Mouse (Mus musculus) heart, embryonic 12.5 days (tissue): Measurements from ENCODE around the gene Hist1h2bh. TPM values are rescaled to one million over a fixed set of nuclear protein-coding genes. Genes with fewer than 3 reads are reported as not detected.

Experiments
- ATAC-seq: fragments of 200-750 bp; cut with Nextera tagmentation; 2 replicates; pipeline ENCODE4 v1.8.0; 2017; ENCODE audit warnings: moderate TSS enrichment, moderate library complexity; ENCODE audit not compliant: insufficient number of reproducible peaks, low FRiP score
- H3K27ac ChIP-seq: fragments of 300-500 bp; sonication (generic); 2 replicates; pipeline ENCODE4 v1.5.1; 2016; ENCODE audit warnings: mild to moderate bottlenecking, moderate library complexity; ENCODE audit not compliant: poor library complexity, severe bottlenecking
- H3K27me3 ChIP-seq: fragments of 300-500 bp; sonication (generic); replicated peaks from 2 replicates; pipeline ENCODE4 v1.6.1; 2016; ENCODE audit warnings: mild to moderate bottlenecking, moderate library complexity
- H3K36me3 ChIP-seq: fragments of 300-500 bp; sonication (generic); 2 replicates; pipeline ENCODE4 v1.6.1; 2016; ENCODE audit warnings: mild to moderate bottlenecking, moderate library complexity
- H3K4me1 ChIP-seq: fragments of 300-500 bp; sonication (generic); replicated peaks from 2 replicates; pipeline ENCODE4 v1.6.1; 2016; ENCODE audit warnings: mild to moderate bottlenecking
- H3K4me2 ChIP-seq: fragments of 300-500 bp; sonication (generic); 2 replicates; pipeline ENCODE4 v1.6.1; 2016; ENCODE audit warnings: mild to moderate bottlenecking, moderate library complexity
- H3K4me3 ChIP-seq: fragments of 300-500 bp; sonication (generic); 2 replicates; pipeline ENCODE4 v1.5.1; 2016; ENCODE audit warnings: mild to moderate bottlenecking
- H3K9ac ChIP-seq: fragments of 300-500 bp; sonication (generic); 2 replicates; pipeline ENCODE4 v1.6.1; 2016; ENCODE audit warnings: mild to moderate bottlenecking, moderate library complexity
- H3K9me3 ChIP-seq: fragments of 300-500 bp; sonication (generic); replicated peaks from 2 replicates; pipeline ENCODE4 v1.6.1; 2016; ENCODE audit warnings: mild to moderate bottlenecking, moderate library complexity
- WGBS: fragments of 180-500 bp; shearing (Covaris S2); methylation state at CpG from one replicate; pipeline ENCODE4 v1.1.7; 2016; 5-methylcytosine and 5-hydroxymethylcytosine counted together
- polyA plus RNA-seq: library from polyadenylated mRNA; unstranded; fragments of >200 nt; fragmentation: Nextera tagmentation; extraction: Ambion mirVana; gene quantifications from 2 replicates; pipeline ENCODE4 v1.2.1, GENCODE M21; 2016

Hist1h2bh gene
- polyA plus RNA-seq, 1 experiment from 2014 or later, result 0.26 TPM

DNA sequence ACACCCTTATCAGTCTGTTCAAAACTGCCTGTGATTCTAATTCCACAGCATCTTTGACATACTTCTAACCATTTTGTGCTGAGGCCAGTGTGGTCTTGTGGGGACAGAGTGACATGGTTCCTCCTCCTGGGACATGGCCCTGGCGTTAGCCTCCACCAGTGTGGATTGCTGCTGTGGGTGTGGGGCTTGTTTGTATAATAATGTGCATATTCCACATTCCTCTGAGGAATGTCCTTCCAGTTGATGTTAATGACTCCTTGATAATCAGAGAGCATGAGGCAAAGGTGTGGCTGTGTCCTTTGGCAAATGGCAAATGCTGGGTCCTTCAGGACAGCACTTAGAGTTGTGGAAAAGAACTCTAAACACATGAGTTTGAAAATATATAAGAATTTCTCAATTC lies 29.7 kb downstream of the Hist1h2bh start:
- H3K9ac ChIP-seq, result no peak overlapping the region
- peaks cover 15% of the 10 kb centered on the region for H3K4me1 ChIP-seq
- no peak overlapping the region for H3K4me3 ChIP-seq
- no peak overlapping the region for H3K27ac ChIP-seq
- H3K27me3 ChIP-seq, result no peaks in the 10 kb centered on the region
- no peak overlapping the region for H3K4me2 ChIP-seq
- H3K9me3 ChIP-seq, result no peaks in the 10 kb centered on the region
- H3K36me3 ChIP-seq, result no peaks in the 10 kb centered on the region
- no peak for ATAC-seq
- whole genome bisulfite sequencing, result 95% methylated on average over 1 of the region's 1 CpGs

DNA sequence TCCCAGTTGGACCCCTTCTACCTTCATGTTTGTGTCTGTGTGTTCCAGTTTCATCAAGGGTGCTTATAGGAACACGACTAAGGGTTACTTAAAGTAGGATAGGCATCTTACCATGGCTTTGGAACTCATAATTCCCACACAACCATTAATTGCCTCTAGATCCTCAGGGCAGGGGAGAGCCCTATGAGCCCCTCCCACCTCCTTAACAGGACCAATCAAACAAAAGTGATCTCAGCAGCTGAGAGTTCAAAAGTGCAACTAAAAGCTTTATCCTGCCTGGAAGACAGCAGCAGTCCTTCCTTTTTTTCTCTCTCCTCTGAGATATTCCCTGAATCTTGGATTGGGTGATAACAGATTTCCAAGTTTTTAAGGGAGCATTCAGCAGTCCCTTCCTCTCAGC lies 33.1 kb downstream of the Hist1h2bh start:
- Histone ChIP-seq H3K9me3 (no peaks in the 10 kb centered on the region), H3K27me3 (no peaks in the 10 kb centered on the region), H3K9ac (no peak overlapping the region), H3K4me2 (no peak overlapping the region), H3K27ac (no peak overlapping the region), H3K4me1 (peaks cover 29% of the 10 kb centered on the region), H3K36me3 (no peaks in the 10 kb centered on the region), H3K4me3 (no peak overlapping the region)
- 39% methylated on average over 1 of the region's 1 CpGs for WGBS
- no peak for ATAC-seq

DNA sequence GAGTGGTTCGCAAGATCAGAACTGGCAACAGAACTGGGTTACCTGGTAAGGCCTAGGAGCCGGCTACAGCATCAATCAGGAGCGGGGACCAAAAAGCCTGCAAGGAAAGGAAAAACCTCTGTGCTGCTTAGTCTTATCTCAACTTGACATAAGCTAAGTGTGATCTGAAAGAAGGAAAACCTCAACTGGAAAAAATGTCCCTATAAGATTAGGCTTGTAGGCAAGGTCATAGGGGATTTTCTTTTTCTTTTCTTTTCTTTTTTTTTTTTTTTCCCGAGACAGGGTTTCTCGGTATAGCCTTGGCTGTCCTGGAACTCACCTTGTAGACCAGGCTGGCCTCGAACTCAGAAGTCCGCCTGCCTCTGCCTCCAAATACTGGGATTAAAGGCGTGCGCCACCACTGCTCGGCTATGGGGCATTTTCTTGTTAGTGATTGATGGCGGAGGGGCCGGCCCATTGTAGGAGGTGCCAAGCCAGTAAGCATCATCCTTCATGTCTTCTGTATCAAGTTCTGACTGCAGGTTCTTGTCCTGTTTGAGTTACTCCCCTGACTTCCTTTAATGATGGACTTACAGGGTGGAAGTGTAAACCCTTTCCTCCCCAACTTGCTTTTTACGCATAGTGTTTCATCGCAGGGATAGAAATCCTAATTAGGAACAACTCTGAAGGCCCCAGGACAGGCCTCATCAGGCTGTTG lies 36.2 kb downstream of the Hist1h2bh start:
- H3K4me3 ChIP-seq, result peak overlapping the region; percentile 50
- H3K9ac ChIP-seq, result no peak overlapping the region
- no peaks in the 10 kb centered on the region for H3K9me3 ChIP-seq
- peaks cover 37% of the 10 kb centered on the region for H3K4me1 ChIP-seq
- no peak overlapping the region for H3K27ac ChIP-seq
- no peaks in the 10 kb centered on the region for H3K27me3 ChIP-seq
- no peak for ATAC-seq
- peak overlapping the region; percentile 79 for H3K4me2 ChIP-seq
- no peaks in the 10 kb centered on the region for H3K36me3 ChIP-seq
- 15% methylated on average over 14 of the region's 14 CpGs for WGBS

DNA sequence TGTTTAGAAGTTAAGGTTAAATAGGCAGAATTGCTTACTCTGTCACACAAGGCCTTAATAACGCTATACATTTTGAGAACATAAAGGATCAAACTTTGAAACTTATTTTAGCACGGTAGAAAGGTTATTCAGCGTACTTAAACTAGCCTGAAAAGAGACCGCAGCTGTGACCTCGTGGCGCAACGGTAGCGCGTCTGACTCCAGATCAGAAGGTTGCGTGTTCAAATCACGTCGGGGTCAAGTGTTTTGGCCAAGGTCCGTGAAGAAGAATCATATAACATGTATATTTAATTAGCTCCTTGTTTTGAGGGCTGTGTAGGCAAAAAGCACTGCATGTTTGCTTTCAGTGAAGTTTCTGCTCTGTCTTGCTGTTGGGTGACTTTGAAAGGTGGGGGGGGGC lies 36.8 kb downstream of the Hist1h2bh start:
- peak overlapping the region; percentile 71; the same call in 1 of the 2 replicates for H3K9ac ChIP-seq
- ATAC-seq, result peak; percentile 58; the same call in 1 of the 2 replicates
- peak overlapping the region; percentile 50 for H3K4me3 ChIP-seq
- H3K27me3 ChIP-seq, result no peaks in the 10 kb centered on the region
- H3K4me1 ChIP-seq, result peaks cover 38% of the 10 kb centered on the region
- 5% methylated on average over 13 of the region's 13 CpGs for WGBS
- no peaks in the 10 kb centered on the region for H3K36me3 ChIP-seq
- H3K4me2 ChIP-seq, result peak overlapping the region; percentile 79
- no peaks in the 10 kb centered on the region for H3K9me3 ChIP-seq
- no peak overlapping the region for H3K27ac ChIP-seq

DNA sequence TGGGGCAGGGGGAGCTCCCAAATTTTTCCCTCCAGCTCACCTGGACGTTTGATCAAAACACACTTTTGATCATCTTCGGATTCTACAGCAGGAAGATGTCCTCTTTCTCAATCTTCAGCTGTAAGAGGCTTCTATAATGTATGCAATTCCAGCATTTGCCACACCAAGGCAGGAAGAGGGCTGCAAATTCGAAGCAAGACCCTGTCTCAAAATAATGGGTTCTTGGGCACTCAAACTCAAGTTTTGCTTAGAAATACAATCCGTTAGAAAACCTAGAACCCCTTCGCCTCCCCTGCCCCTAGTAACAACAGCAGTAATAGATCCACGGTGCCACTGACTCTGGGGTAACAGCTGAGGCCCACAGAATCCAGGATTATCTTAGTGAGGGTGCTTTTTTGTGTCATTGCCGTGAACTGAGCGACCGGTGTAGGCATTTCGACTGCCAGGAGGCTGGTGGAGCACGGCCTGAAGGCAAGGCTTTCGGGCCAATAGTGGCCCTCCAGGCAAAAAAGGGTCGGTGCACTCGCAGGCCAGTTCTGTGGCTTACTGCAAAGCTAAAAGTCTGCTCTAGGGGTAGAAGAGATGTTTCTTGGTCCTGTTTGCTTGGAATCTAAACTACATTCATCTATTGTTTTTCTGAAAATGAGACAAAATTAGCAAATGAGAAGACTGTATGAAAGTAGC lies 37.4 kb downstream of the Hist1h2bh start:
- Histone ChIP-seq H3K27ac (peak overlapping the region; percentile 51; the same call in 1 of the 2 replicates), H3K9me3 (no peaks in the 10 kb centered on the region), H3K36me3 (no peaks in the 10 kb centered on the region), H3K4me1 (peaks cover 37% of the 10 kb centered on the region), H3K4me2 (peak overlapping the region; percentile 79), H3K4me3 (peak overlapping the region; percentile 50), H3K9ac (peak overlapping the region; percentile 71), H3K27me3 (no peaks in the 10 kb centered on the region)
- no peak for ATAC-seq
- 5% methylated on average over 14 of the region's 14 CpGs for WGBS

DNA sequence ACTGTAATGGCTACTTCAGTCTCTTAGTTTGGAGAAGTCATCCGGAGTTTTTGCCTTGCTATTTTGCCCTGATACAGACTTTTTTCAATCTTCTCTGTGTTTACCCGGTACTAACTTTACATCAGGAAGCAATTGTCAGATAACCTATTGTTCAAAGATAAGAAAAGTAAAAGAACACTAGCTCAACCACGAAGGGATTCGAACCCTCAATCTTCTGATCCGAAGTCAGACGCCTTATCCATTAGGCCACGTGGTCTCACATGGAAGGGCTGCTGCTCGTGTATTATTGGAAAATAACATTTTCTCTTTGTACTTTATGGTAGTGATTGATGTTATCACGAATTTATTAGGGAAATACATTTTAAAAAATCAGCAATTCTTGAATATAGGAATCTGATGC lies 39.4 kb downstream of the Hist1h2bh start:
- ATAC-seq, result no peak
- Histone ChIP-seq H3K9ac (no peak overlapping the region), H3K9me3 (no peaks in the 10 kb centered on the region), H3K4me2 (peak overlapping the region; percentile 29; the same call in 1 of the 2 replicates), H3K36me3 (no peaks in the 10 kb centered on the region), H3K27ac (no peak overlapping the region), H3K4me1 (peaks cover 28% of the 10 kb centered on the region), H3K4me3 (no peak overlapping the region), H3K27me3 (no peaks in the 10 kb centered on the region)
- WGBS, result 1% methylated on average over 9 of the region's 9 CpGs

DNA sequence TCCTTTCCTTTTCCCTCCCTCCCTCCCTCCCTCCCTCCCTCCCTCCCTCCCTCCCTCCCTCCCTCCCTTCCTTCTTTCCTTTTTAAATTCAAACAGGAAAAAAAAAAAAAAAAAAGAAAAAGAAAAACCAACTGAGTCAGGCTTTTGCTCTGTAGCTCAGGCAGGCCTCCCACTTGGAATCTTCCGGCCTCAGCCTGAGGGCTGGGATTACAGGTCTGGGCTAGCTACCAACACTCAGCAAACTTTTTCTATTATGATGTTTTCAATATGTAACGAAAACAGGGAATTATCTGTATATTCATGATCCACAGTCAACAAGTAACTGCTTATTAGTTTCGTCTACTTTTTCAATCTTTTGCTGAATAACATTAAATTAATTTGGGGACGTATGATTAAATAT lies 40.3 kb downstream of the Hist1h2bh start:
- H3K4me2 ChIP-seq, result no peak overlapping the region
- H3K4me1 ChIP-seq, result peaks cover 28% of the 10 kb centered on the region
- ATAC-seq, result no peak
- no peak overlapping the region for H3K4me3 ChIP-seq
- no peaks in the 10 kb centered on the region for H3K27me3 ChIP-seq
- no peak overlapping the region for H3K9ac ChIP-seq
- H3K9me3 ChIP-seq, result no peaks in the 10 kb centered on the region
- WGBS, result 48% methylated on average over 4 of the region's 4 CpGs
- no peak overlapping the region for H3K27ac ChIP-seq
- no peaks in the 10 kb centered on the region for H3K36me3 ChIP-seq

DNA sequence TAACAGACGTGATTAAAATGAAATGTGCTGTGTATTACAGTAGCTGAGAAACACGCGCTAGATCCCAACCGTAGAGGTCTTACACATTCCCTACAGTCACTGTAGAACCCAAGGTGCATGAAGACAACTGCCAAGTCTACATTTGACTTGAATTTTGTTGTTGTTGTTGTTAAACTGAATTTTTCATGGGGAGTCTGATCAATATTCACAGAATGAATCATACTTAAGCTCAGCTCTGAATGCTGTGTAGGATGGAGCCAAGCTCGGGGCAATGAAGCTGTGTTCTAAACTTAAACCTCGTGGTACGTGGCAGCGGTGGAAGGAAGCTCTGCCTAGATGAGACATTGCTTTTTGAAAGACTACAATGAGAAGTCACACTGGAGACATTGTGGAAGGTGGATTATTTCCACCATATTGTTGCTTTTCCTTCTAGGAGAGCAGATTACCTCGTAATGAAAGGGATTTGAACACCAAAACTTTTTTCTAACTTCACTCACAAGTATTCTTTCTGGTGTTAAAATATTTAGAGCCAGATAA lies 41.1 kb downstream of the Hist1h2bh start:
- Histone ChIP-seq H3K4me2 (peak overlapping the region; percentile 48), H3K4me1 (peaks cover 24% of the 10 kb centered on the region), H3K36me3 (no peaks in the 10 kb centered on the region), H3K27me3 (no peaks in the 10 kb centered on the region), H3K9ac (no peak overlapping the region), H3K9me3 (no peaks in the 10 kb centered on the region), H3K27ac (no peak overlapping the region), H3K4me3 (peak overlapping the region; percentile 17; the same call in 1 of the 2 replicates)
- WGBS, result 33% methylated on average over 9 of the region's 9 CpGs
- no peak for ATAC-seq

DNA sequence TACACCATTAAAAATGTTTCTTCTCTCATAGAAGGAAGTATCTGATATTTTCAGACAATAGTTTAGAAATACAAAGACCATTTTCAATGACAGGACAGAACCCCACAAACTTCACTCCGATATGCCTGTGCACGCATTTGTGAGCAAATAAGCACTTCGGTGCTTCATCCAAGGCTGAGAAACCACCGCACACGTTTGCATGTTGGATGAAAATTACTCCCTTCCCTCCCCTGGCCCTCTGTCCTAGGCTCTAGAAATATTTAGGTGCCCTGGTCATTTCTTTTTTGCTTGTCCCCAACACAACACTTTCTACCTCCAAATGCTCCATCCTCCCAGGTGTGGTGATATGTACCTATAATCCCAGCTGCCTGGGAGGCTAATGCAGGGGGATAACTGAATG lies 41.7 kb downstream of the Hist1h2bh start:
- Histone ChIP-seq H3K9me3 (no peaks in the 10 kb centered on the region), H3K27ac (no peak overlapping the region), H3K4me2 (peak overlapping the region; percentile 48), H3K27me3 (no peaks in the 10 kb centered on the region), H3K9ac (no peak overlapping the region), H3K4me1 (peaks cover 21% of the 10 kb centered on the region), H3K4me3 (peak overlapping the region; percentile 17), H3K36me3 (no peaks in the 10 kb centered on the region)
- ATAC-seq, result no peak
- 15% methylated on average over 5 of the region's 5 CpGs for whole genome bisulfite sequencing

DNA sequence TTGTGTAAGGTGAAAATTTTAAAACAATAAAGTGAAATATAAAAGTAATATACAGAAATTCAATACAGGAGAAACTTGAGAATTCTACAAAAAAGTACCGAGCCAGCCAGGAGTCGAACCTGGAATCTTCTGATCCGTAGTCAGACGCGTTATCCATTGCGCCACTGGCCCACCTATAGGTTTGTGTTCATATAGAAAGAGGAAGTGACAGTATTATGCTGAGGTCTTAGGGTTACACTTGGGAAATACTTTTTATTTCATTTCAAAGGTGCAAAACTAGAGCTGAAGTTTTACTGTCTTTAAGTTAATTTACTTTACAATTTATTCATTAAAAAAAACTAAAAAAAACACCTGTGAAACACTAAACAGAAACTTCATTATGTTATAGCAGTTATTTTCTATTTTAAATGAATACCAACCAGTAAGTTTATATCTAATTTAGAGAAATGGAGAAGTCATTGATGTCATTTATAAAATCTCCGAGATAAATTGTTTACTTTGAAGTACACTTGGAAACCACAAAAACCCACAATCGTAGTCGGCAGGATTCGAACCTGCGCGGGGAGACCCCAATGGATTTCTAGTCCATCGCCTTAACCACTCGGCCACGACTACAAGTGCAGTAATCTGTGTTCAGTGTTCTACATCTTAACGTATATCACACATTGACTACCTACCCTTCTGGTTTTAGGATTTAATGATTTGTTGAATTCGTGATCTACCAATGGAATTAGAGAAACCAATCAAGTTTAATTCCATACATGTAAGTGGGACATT lies 42.6 kb downstream of the Hist1h2bh start:
- Histone ChIP-seq H3K27ac (no peak overlapping the region), H3K9ac (no peak overlapping the region), H3K27me3 (no peaks in the 10 kb centered on the region), H3K4me2 (peak overlapping the region; percentile 24; the same call in 1 of the 2 replicates), H3K36me3 (no peaks in the 10 kb centered on the region), H3K4me3 (no peak overlapping the region), H3K9me3 (no peaks in the 10 kb centered on the region), H3K4me1 (peaks cover 16% of the 10 kb centered on the region)
- ATAC-seq, result peak; percentile 75
- 3% methylated on average over 17 of the region's 17 CpGs for WGBS

DNA sequence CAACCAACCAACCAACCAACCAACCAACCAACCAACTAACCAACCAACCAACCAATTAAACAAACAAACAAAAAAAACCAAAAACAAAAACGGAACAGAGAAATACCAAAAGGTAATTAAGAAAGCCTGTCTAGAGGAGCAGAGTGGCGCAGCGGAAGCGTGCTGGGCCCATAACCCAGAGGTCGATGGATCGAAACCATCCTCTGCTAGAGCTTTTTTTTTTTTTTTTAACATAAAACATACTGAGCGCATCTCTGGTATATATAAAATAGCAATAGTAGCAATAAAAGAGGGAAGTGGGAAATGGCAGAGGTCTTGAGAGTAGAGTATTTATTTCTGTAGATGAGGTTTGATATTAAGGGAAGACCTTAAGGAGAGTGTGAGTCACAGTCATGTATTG lies 43.2 kb downstream of the Hist1h2bh start:
- H3K9me3 ChIP-seq, result no peaks in the 10 kb centered on the region
- H3K27ac ChIP-seq, result no peak overlapping the region
- peaks cover 9% of the 10 kb centered on the region for H3K4me1 ChIP-seq
- no peaks in the 10 kb centered on the region for H3K27me3 ChIP-seq
- ATAC-seq, result no peak
- H3K36me3 ChIP-seq, result no peaks in the 10 kb centered on the region
- H3K4me2 ChIP-seq, result no peak overlapping the region
- no peak overlapping the region for H3K4me3 ChIP-seq
- 11% methylated on average over 7 of the region's 7 CpGs for WGBS
- no peak overlapping the region for H3K9ac ChIP-seq
